Mouse (Mus musculus) forebrain, embryonic 13.5 days (tissue): Measurements from ENCODE around the gene Dmbt1. TPM values are rescaled to one million over a fixed set of nuclear protein-coding genes. Genes with fewer than 3 reads are reported as not detected.

ENCODE experiments used
- ATAC-seq: fragments of 200-750 bp; cut with Nextera tagmentation; 2 replicates; pipeline ENCODE4 v1.8.0; 2017
- H3K27ac ChIP-seq: fragments of 300-500 bp; sonication (generic); 2 replicates; pipeline ENCODE4 v1.5.1; 2015; ENCODE audit warnings: inconsistent platforms, mild to moderate bottlenecking, moderate library complexity
- H3K27me3 ChIP-seq: fragments of 300-500 bp; sonication (generic); 2 replicates; pipeline ENCODE4 v1.6.1; 2015; ENCODE audit warnings: mild to moderate bottlenecking, inconsistent platforms
- H3K36me3 ChIP-seq: fragments of 300-500 bp; sonication (generic); 2 replicates; pipeline ENCODE4 v1.6.1; 2015; ENCODE audit warnings: mild to moderate bottlenecking, inconsistent platforms; ENCODE audit not compliant: poor library complexity, severe bottlenecking
- H3K4me1 ChIP-seq: fragments of 300-500 bp; sonication (generic); 2 replicates; pipeline ENCODE4 v1.6.1; 2015; ENCODE audit warnings: inconsistent platforms
- H3K4me2 ChIP-seq: fragments of 300-500 bp; sonication (generic); 2 replicates; pipeline ENCODE4 v1.6.1; 2015; ENCODE audit warnings: inconsistent platforms, mild to moderate bottlenecking, moderate library complexity
- H3K4me3 ChIP-seq: fragments of 300-500 bp; sonication (generic); 2 replicates; pipeline ENCODE4 v1.5.1; 2015; ENCODE audit warnings: mild to moderate bottlenecking, inconsistent platforms
- H3K9ac ChIP-seq: fragments of 300-500 bp; sonication (generic); 2 replicates; pipeline ENCODE4 v1.6.1; 2015; ENCODE audit warnings: mild to moderate bottlenecking, inconsistent platforms
- H3K9me3 ChIP-seq: fragments of 300-500 bp; sonication (generic); replicated peaks from 2 replicates; pipeline ENCODE4 v1.6.1; 2016; ENCODE audit warnings: inconsistent platforms
- WGBS: fragments of 180-500 bp; shearing (Covaris S2); methylation state at CpG from one replicate; pipeline ENCODE4 v1.1.7; 2015; 5-methylcytosine and 5-hydroxymethylcytosine counted together
- polyA plus RNA-seq: library from polyadenylated mRNA; unstranded; fragments of >200 nt; fragmentation: Nextera tagmentation; extraction: Ambion mirVana; gene quantifications from 2 replicates; pipeline ENCODE4 v1.2.1, GENCODE M21; 2015

Gene Dmbt1
- polyA plus RNA-seq, result 0.05 TPM in 1 of 2 replicates, not detected in the other

GRCm38 (mm10) chr7:131031755-131032154, at the start of gene Dmbt1:
Gene Dmbt1, plus strand, starts transcription at chr7:131032053.
- ATAC-seq, result no peak
- H3K4me3 ChIP-seq, result no peak within 1 kb of the TSS
- H3K27ac ChIP-seq, result no peak within 1 kb of the TSS
- H3K27me3 ChIP-seq, result peaks cover 4% of the 10 kb centered on the region; the same call in 1 of the 2 replicates
- H3K9me3 ChIP-seq, result no peaks in the 10 kb centered on the region
- no peaks in the 10 kb centered on the region for H3K36me3 ChIP-seq
- no peak within 1 kb of the TSS for H3K9ac ChIP-seq
- no peak within 1 kb of the TSS for H3K4me2 ChIP-seq
- H3K4me1 ChIP-seq, result 0 out of 2 replicates have a peak, but pooled peaks cover 2% of the 10 kb centered on the region
- 88% methylated on average over 5 of the region's 5 CpGs for WGBS

- Histone ChIP-seq H3K27ac (no peak overlapping the region), H3K36me3 (no peaks in the 10 kb centered on the region), H3K4me2 (no peak overlapping the region), H3K9me3 (no peaks in the 10 kb centered on the region), H3K9ac (no peak overlapping the region), H3K4me1 (peaks cover 28% of the 10 kb centered on the region), H3K4me3 (no peak overlapping the region), H3K27me3 (no peaks in the 10 kb centered on the region)
- WGBS, result 32% methylated on average over 4 of the region's 4 CpGs
- no peak for ATAC-seq
Observed at GRCm38 (mm10) chr7:130982371-130982770, 49.5 kb upstream of the Dmbt1 start.

GRCm38 (mm10) chr7:130982881-130983280, 49.0 kb upstream of the Dmbt1 start:
- Histone ChIP-seq H3K27me3 (no peaks in the 10 kb centered on the region), H3K9ac (no peak overlapping the region), H3K4me3 (no peak overlapping the region), H3K27ac (no peak overlapping the region), H3K9me3 (no peaks in the 10 kb centered on the region), H3K4me2 (no peak overlapping the region), H3K4me1 (peaks cover 23% of the 10 kb centered on the region), H3K36me3 (no peaks in the 10 kb centered on the region)
- 53% methylated on average over 3 of the region's 3 CpGs for WGBS
- no peak for ATAC-seq

GRCm38 (mm10) chr7:130984294-130984693, 47.6 kb upstream of the Dmbt1 start:
- no peak for ATAC-seq
- H3K36me3 ChIP-seq, result no peaks in the 10 kb centered on the region
- H3K9ac ChIP-seq, result no peak overlapping the region
- H3K4me3 ChIP-seq, result no peak overlapping the region
- H3K27ac ChIP-seq, result no peak overlapping the region
- no peaks in the 10 kb centered on the region for H3K27me3 ChIP-seq
- 90% methylated on average over 7 of the region's 7 CpGs for WGBS
- H3K4me2 ChIP-seq, result no peak overlapping the region
- H3K9me3 ChIP-seq, result no peaks in the 10 kb centered on the region
- H3K4me1 ChIP-seq, result peaks cover 12% of the 10 kb centered on the region; the same call in 1 of the 2 replicates

- H3K4me2 ChIP-seq, result no peak overlapping the region
- ATAC-seq, result no peak
Observed at GRCm38 (mm10) chr7:130985193-130985592, 46.7 kb upstream of the Dmbt1 start.

GRCm38 (mm10) chr7:130985716-130986115, 46.1 kb upstream of the Dmbt1 start:
- 85% methylated on average over 3 of the region's 3 CpGs for WGBS
- H3K27ac ChIP-seq, result no peak overlapping the region
- H3K4me2 ChIP-seq, result no peak overlapping the region

More at GRCm38 (mm10) chr7:130985193-130985592, 46.7 kb upstream of the Dmbt1 start:
- 93% methylated on average over 12 of the region's 12 CpGs for WGBS
- no peak overlapping the region for H3K27ac ChIP-seq
- no peaks in the 10 kb centered on the region for H3K9me3 ChIP-seq
- peaks cover 10% of the 10 kb centered on the region; the same call in 1 of the 2 replicates for H3K4me1 ChIP-seq
- no peak overlapping the region for H3K9ac ChIP-seq
- no peaks in the 10 kb centered on the region for H3K27me3 ChIP-seq
- no peaks in the 10 kb centered on the region for H3K36me3 ChIP-seq
- H3K4me3 ChIP-seq, result no peak overlapping the region

GRCm38 (mm10) chr7:130988146-130988545, 43.7 kb upstream of the Dmbt1 start:
- Histone ChIP-seq H3K9me3 (no peaks in the 10 kb centered on the region), H3K27ac (no peak overlapping the region), H3K36me3 (no peaks in the 10 kb centered on the region), H3K4me1 (0 out of 2 replicates have a peak, but pooled peaks cover 3% of the 10 kb centered on the region), H3K27me3 (no peaks in the 10 kb centered on the region), H3K4me2 (no peak overlapping the region), H3K9ac (no peak overlapping the region), H3K4me3 (no peak overlapping the region)
- ATAC-seq, result no peak
- 76% methylated on average over 5 of the region's 5 CpGs for WGBS

More at GRCm38 (mm10) chr7:130985716-130986115, 46.1 kb upstream of the Dmbt1 start:
- Histone ChIP-seq H3K36me3 (no peaks in the 10 kb centered on the region), H3K4me3 (no peak overlapping the region), H3K4me1 (peaks cover 10% of the 10 kb centered on the region; the same call in 1 of the 2 replicates), H3K9ac (no peak overlapping the region), H3K9me3 (no peaks in the 10 kb centered on the region), H3K27me3 (no peaks in the 10 kb centered on the region)
- no peak for ATAC-seq

- WGBS, result 50% methylated on average over 3 of the region's 3 CpGs
- no peaks in the 10 kb centered on the region for H3K36me3 ChIP-seq
- H3K4me2 ChIP-seq, result no peak overlapping the region
- no peaks in the 10 kb centered on the region for H3K27me3 ChIP-seq
- H3K27ac ChIP-seq, result no peak overlapping the region
- no peak for ATAC-seq
- H3K9me3 ChIP-seq, result no peaks in the 10 kb centered on the region
- H3K9ac ChIP-seq, result no peak overlapping the region
- H3K4me3 ChIP-seq, result no peak overlapping the region
- 0 out of 2 replicates have a peak, but pooled peaks cover 3% of the 10 kb centered on the region for H3K4me1 ChIP-seq
Observed at GRCm38 (mm10) chr7:130989371-130989770, 42.5 kb upstream of the Dmbt1 start.

- Histone ChIP-seq H3K4me1 (0 out of 2 replicates have a peak, but pooled peaks cover 3% of the 10 kb centered on the region), H3K4me2 (no peak overlapping the region), H3K4me3 (no peak overlapping the region), H3K9me3 (no peaks in the 10 kb centered on the region), H3K36me3 (no peaks in the 10 kb centered on the region), H3K27me3 (no peaks in the 10 kb centered on the region), H3K9ac (no peak overlapping the region), H3K27ac (no peak overlapping the region)
- 87% methylated on average over 13 of the region's 13 CpGs for WGBS
- no peak for ATAC-seq
Observed at GRCm38 (mm10) chr7:130991174-130991789, 40.6 kb upstream of the Dmbt1 start.

- Histone ChIP-seq H3K9me3 (no peaks in the 10 kb centered on the region), H3K4me3 (no peak overlapping the region), H3K27me3 (no peaks in the 10 kb centered on the region), H3K4me1 (no peaks in the 10 kb centered on the region), H3K9ac (no peak overlapping the region), H3K36me3 (no peaks in the 10 kb centered on the region), H3K27ac (no peak overlapping the region), H3K4me2 (no peak overlapping the region)
- 50% methylated on average over 8 of the region's 8 CpGs for WGBS
- ATAC-seq, result no peak
Observed at GRCm38 (mm10) chr7:130993907-130994306, 37.9 kb upstream of the Dmbt1 start.

GRCm38 (mm10) chr7:131001976-131002726, 29.7 kb upstream of the Dmbt1 start:
- Histone ChIP-seq H3K9ac (no peak overlapping the region), H3K4me3 (no peak overlapping the region), H3K4me1 (no peaks in the 10 kb centered on the region), H3K27me3 (no peaks in the 10 kb centered on the region), H3K9me3 (peaks cover 10% of the 10 kb centered on the region), H3K4me2 (no peak overlapping the region), H3K27ac (no peak overlapping the region), H3K36me3 (no peaks in the 10 kb centered on the region)
- ATAC-seq, result no peak
- 90% methylated on average over 12 of the region's 12 CpGs for WGBS

- no peaks in the 10 kb centered on the region for H3K4me1 ChIP-seq
- no peak overlapping the region for H3K4me2 ChIP-seq
- no peaks in the 10 kb centered on the region for H3K27me3 ChIP-seq
- H3K9me3 ChIP-seq, result peaks cover 10% of the 10 kb centered on the region
- no peak overlapping the region for H3K27ac ChIP-seq
- no peaks in the 10 kb centered on the region for H3K36me3 ChIP-seq
- ATAC-seq, result no peak
- H3K4me3 ChIP-seq, result no peak overlapping the region
- no peak overlapping the region for H3K9ac ChIP-seq
- WGBS, result 91% methylated on average over 5 of the region's 5 CpGs
Observed at GRCm38 (mm10) chr7:131004071-131004470, 27.8 kb upstream of the Dmbt1 start.
